Mouse (Mus musculus) limb, embryonic 12.5 days (tissue): ENCODE measurements at regions not wholly inside any gene's neighbourhood (a gene's known extent, or its start where the extent isn't known, plus 50 kb on each side); places are given as distances from the start of the nearest gene placed in this dataset.
"Not testable (repeated sequence)": the region's sequence is repeated elsewhere in the genome, so short reads cannot be mapped to it uniquely, and the experiment has no call there.

Experiments
- ATAC-seq: fragments of 200-750 bp; cut with Nextera tagmentation; 2 replicates; pipeline ENCODE4 v1.8.0; 2017; ENCODE audit warnings: low read depth, moderate TSS enrichment; ENCODE audit not compliant: insufficient number of reproducible peaks, insufficient read depth, low FRiP score, low TSS enrichment
- H3K27ac ChIP-seq: fragments of 300-500 bp; sonication (generic); 2 replicates; pipeline ENCODE4 v1.5.1; 2016; ENCODE audit warnings: mild to moderate bottlenecking, moderate library complexity
- H3K27me3 ChIP-seq: fragments of 300-500 bp; sonication (generic); 2 replicates; pipeline ENCODE4 v1.6.1; 2016; ENCODE audit warnings: mild to moderate bottlenecking, moderate library complexity
- H3K36me3 ChIP-seq: fragments of 300-500 bp; sonication (generic); 2 replicates; pipeline ENCODE4 v1.6.1; 2016; ENCODE audit warnings: mild to moderate bottlenecking, moderate library complexity
- H3K4me1 ChIP-seq: fragments of 300-500 bp; sonication (generic); replicated peaks from 2 replicates; pipeline ENCODE4 v1.6.1; 2016
- H3K4me2 ChIP-seq: fragments of 300-500 bp; sonication (generic); 2 replicates; pipeline ENCODE4 v1.6.1; 2016; ENCODE audit warnings: mild to moderate bottlenecking, moderate library complexity
- H3K4me3 ChIP-seq: fragments of 300-500 bp; sonication (generic); replicated peaks from 2 replicates; pipeline ENCODE4 v1.5.1; 2016; ENCODE audit warnings: mild to moderate bottlenecking
- H3K9ac ChIP-seq: fragments of 300-500 bp; sonication (generic); replicated peaks from 2 replicates; pipeline ENCODE4 v1.6.1; 2016; ENCODE audit warnings: mild to moderate bottlenecking, moderate library complexity
- H3K9me3 ChIP-seq: fragments of 300-500 bp; sonication (generic); 2 replicates; pipeline ENCODE4 v1.6.1; 2016; ENCODE audit warnings: mild to moderate bottlenecking, moderate library complexity
- WGBS: fragments of 180-500 bp; shearing (Covaris S2); methylation state at CpG from one replicate; pipeline ENCODE4 v1.1.7; 2016; 5-methylcytosine and 5-hydroxymethylcytosine counted together

- H3K9ac ChIP-seq: no peak overlapping the region
- no peak for ATAC-seq
- WGBS: 38% methylated on average over 5 of the region's 5 CpGs
- H3K4me2 ChIP-seq: no peak overlapping the region
- no peaks in the 10 kb centered on the region for H3K36me3 ChIP-seq
- H3K4me1 ChIP-seq: peaks cover 6% of the 10 kb centered on the region
- no peaks in the 10 kb centered on the region for H3K27me3 ChIP-seq
- no peaks in the 10 kb centered on the region for H3K9me3 ChIP-seq
- H3K4me3 ChIP-seq: no peak overlapping the region
- H3K27ac ChIP-seq: no peak overlapping the region
These were observed 153.8 kb downstream of the Cd109 start for GRCm38 (mm10) chr9:78769168-78769567.

GRCm38 (mm10) chr9:78773936-78774335 lies 158.6 kb downstream of the Cd109 start:
- WGBS: 43% methylated on average over 3 of the region's 3 CpGs
- Histone ChIP-seq H3K4me2 (no peak overlapping the region), H3K27ac (no peak overlapping the region), H3K9me3 (no peaks in the 10 kb centered on the region), H3K4me3 (no peak overlapping the region), H3K9ac (no peak overlapping the region), H3K27me3 (no peaks in the 10 kb centered on the region), H3K36me3 (no peaks in the 10 kb centered on the region), H3K4me1 (peaks cover 7% of the 10 kb centered on the region)
- no peak; the same call in 1 of the 2 replicates for ATAC-seq

GRCm38 (mm10) chr9:78775462-78775861 lies 160.1 kb downstream of the Cd109 start:
- H3K9ac ChIP-seq: no peak overlapping the region
- H3K4me2 ChIP-seq: no peak overlapping the region
- H3K4me3 ChIP-seq: no peak overlapping the region
- peaks cover 7% of the 10 kb centered on the region for H3K4me1 ChIP-seq
- no peak overlapping the region for H3K27ac ChIP-seq
- 9% methylated on average over 5 of the region's 5 CpGs for WGBS
- no peaks in the 10 kb centered on the region for H3K27me3 ChIP-seq
- H3K36me3 ChIP-seq: no peaks in the 10 kb centered on the region
- ATAC-seq: 0 out of 2 replicates have a peak, but pooled peaks have one; percentile 13
- H3K9me3 ChIP-seq: no peaks in the 10 kb centered on the region

- Histone ChIP-seq H3K27ac (no peak overlapping the region), H3K9ac (no peak overlapping the region), H3K4me1 (peaks cover 13% of the 10 kb centered on the region), H3K4me2 (no peak overlapping the region), H3K9me3 (no peaks in the 10 kb centered on the region), H3K27me3 (no peaks in the 10 kb centered on the region), H3K36me3 (no peaks in the 10 kb centered on the region), H3K4me3 (no peak overlapping the region)
- 85% methylated on average over 4 of the region's 4 CpGs for WGBS
- no peak for ATAC-seq
These were observed 165.2 kb downstream of the Cd109 start for GRCm38 (mm10) chr9:78780595-78780994.

GRCm38 (mm10) chr9:78782297-78782696 lies 167.0 kb downstream of the Cd109 start:
- WGBS: 86% methylated on average over 4 of the region's 4 CpGs
- ATAC-seq: no peak
- H3K27ac ChIP-seq: no peak overlapping the region
- H3K36me3 ChIP-seq: no peaks in the 10 kb centered on the region
- H3K4me3 ChIP-seq: no peak overlapping the region
- H3K27me3 ChIP-seq: no peaks in the 10 kb centered on the region
- no peaks in the 10 kb centered on the region for H3K9me3 ChIP-seq
- H3K4me1 ChIP-seq: peaks cover 13% of the 10 kb centered on the region
- H3K9ac ChIP-seq: no peak overlapping the region
- no peak overlapping the region for H3K4me2 ChIP-seq

- WGBS: 67% methylated on average over 8 of the region's 8 CpGs
- Histone ChIP-seq H3K36me3 (no peaks in the 10 kb centered on the region), H3K9ac (no peak overlapping the region), H3K9me3 (no peaks in the 10 kb centered on the region), H3K27ac (no peak overlapping the region), H3K4me1 (peaks cover 13% of the 10 kb centered on the region), H3K4me3 (no peak overlapping the region), H3K4me2 (no peak overlapping the region), H3K27me3 (no peaks in the 10 kb centered on the region)
- ATAC-seq: no peak
These were observed 167.5 kb downstream of the Cd109 start for GRCm38 (mm10) chr9:78782860-78783259.

GRCm38 (mm10) chr9:78787866-78788265 lies 172.5 kb downstream of the Cd109 start:
- Histone ChIP-seq H3K27ac (no peak overlapping the region), H3K4me1 (peaks cover 13% of the 10 kb centered on the region), H3K36me3 (no peaks in the 10 kb centered on the region), H3K4me3 (no peak overlapping the region), H3K4me2 (no peak overlapping the region), H3K27me3 (no peaks in the 10 kb centered on the region), H3K9me3 (no peaks in the 10 kb centered on the region), H3K9ac (no peak overlapping the region)
- ATAC-seq: peak; percentile 81; the same call in 1 of the 2 replicates
- WGBS: 3% methylated on average over 1 of the region's 1 CpGs

GRCm38 (mm10) chr9:78789703-78790102 lies 174.4 kb downstream of the Cd109 start:
- Histone ChIP-seq H3K27ac (no peak overlapping the region), H3K4me1 (0 out of 2 replicates have a peak, but pooled peaks cover 2% of the 10 kb centered on the region)

GRCm38 (mm10) chr9:78790155-78790554 lies 174.8 kb downstream of the Cd109 start:
- H3K4me1 ChIP-seq: no peaks in the 10 kb centered on the region
- no peaks in the 10 kb centered on the region for H3K9me3 ChIP-seq
- no peaks in the 10 kb centered on the region for H3K36me3 ChIP-seq
- no peaks in the 10 kb centered on the region for H3K27me3 ChIP-seq
- no peak overlapping the region for H3K4me3 ChIP-seq
- ATAC-seq: no peak
- H3K27ac ChIP-seq: no peak overlapping the region
- H3K9ac ChIP-seq: no peak overlapping the region
- no peak overlapping the region for H3K4me2 ChIP-seq
- 89% methylated on average over 2 of the region's 2 CpGs for WGBS

More at GRCm38 (mm10) chr9:78789703-78790102, 174.4 kb downstream of the Cd109 start:
- Histone ChIP-seq H3K36me3 (no peaks in the 10 kb centered on the region), H3K9ac (no peak overlapping the region), H3K4me3 (no peak overlapping the region), H3K27me3 (no peaks in the 10 kb centered on the region), H3K9me3 (no peaks in the 10 kb centered on the region), H3K4me2 (no peak overlapping the region)
- no peak for ATAC-seq

- whole genome bisulfite sequencing: 57% methylated on average over 1 of the region's 1 CpGs
- Histone ChIP-seq H3K4me2 (no peak overlapping the region), H3K27me3 (no peaks in the 10 kb centered on the region), H3K36me3 (no peaks in the 10 kb centered on the region), H3K9me3 (no peaks in the 10 kb centered on the region), H3K27ac (no peak overlapping the region), H3K9ac (no peak overlapping the region), H3K4me3 (no peak overlapping the region), H3K4me1 (no peaks in the 10 kb centered on the region)
- no peak for ATAC-seq
These were observed 180.5 kb downstream of the Cd109 start for GRCm38 (mm10) chr9:78795801-78796200.

- 81% methylated on average over 4 of the region's 4 CpGs for WGBS
- no peak for ATAC-seq
These were observed 201.9 kb downstream of the Cd109 start for GRCm38 (mm10) chr9:78817221-78817620.

GRCm38 (mm10) chr9:78821554-78822212 lies 206.3 kb downstream of the Cd109 start:
- Histone ChIP-seq H3K4me2 (peak overlapping the region; percentile 51), H3K9ac (peak overlapping the region; percentile 51), H3K4me3 (peak overlapping the region; percentile 34)
- 9% methylated on average over 34 of the region's 52 CpGs for WGBS
- H3K27me3 ChIP-seq, H3K4me1 ChIP-seq, H3K9me3 ChIP-seq, H3K36me3 ChIP-seq, H3K27ac ChIP-seq: not testable (repeated sequence)
- ATAC-seq: peak; percentile 37; the same call in 1 of the 2 replicates

More at GRCm38 (mm10) chr9:78817221-78817620, 201.9 kb downstream of the Cd109 start:
- Histone ChIP-seq H3K9me3 (no peaks in the 10 kb centered on the region), H3K9ac (no peak overlapping the region), H3K36me3 (no peaks in the 10 kb centered on the region), H3K27me3 (no peaks in the 10 kb centered on the region), H3K27ac (no peak overlapping the region), H3K4me2 (no peak overlapping the region), H3K4me1 (no peaks in the 10 kb centered on the region), H3K4me3 (no peak overlapping the region)
